Mouse (Mus musculus) MEL (cell line): ENCODE measurements around the gene Pccb. TPM values are rescaled to one million over a fixed set of nuclear protein-coding genes. Genes with fewer than 3 reads are reported as not detected.

Source experiments
- DNase-seq: peaks from one replicate; pipeline ENCODE4 v3.0.0; 2011; ENCODE audit warnings: low read depth, low spot score
- H3K27ac ChIP-seq: 2 replicates; pipeline ENCODE4 v1.5.1; 2012; ENCODE audit warnings: low read depth, mild to moderate bottlenecking, control low read depth, low read length, moderate library complexity; ENCODE audit not compliant: control insufficient read depth
- H3K27me3 ChIP-seq, 2 experiments: fragments of 150-350 bp in 1 of 2; sonication (generic) in 1 of 2; 2 replicates each; pipeline ENCODE4 v1.6.1; 2012; ENCODE audit warnings: low read length in 2 of 2, mild to moderate bottlenecking in 2 of 2, improper control_type of control experiment in 1 of 2, moderate library complexity in 1 of 2; ENCODE audit not compliant: insufficient read depth in 2 of 2, control insufficient read depth in 1 of 2
- H3K36me3 ChIP-seq, 2 experiments: 2 replicates each; pipeline ENCODE4 v1.6.1; 2012 to 2014; ENCODE audit warnings: low read length in 2 of 2, improper control_type of control experiment in 1 of 2, inconsistent platforms in 1 of 2, mild to moderate bottlenecking in 1 of 2; ENCODE audit not compliant: insufficient read depth in 2 of 2, control insufficient read depth in 1 of 2
- H3K4me1 ChIP-seq, 2 experiments: fragments of 150-350 bp in 1 of 2; sonication (generic) in 1 of 2; 2 replicates each; pipeline ENCODE4 v1.6.1; 2012; ENCODE audit warnings: low read length in 2 of 2, improper control_type of control experiment in 1 of 2, mild to moderate bottlenecking in 1 of 2; ENCODE audit not compliant: insufficient read depth in 2 of 2, control insufficient read depth in 1 of 2
- H3K4me3 ChIP-seq, 2 experiments: fragments of 150-350 bp in 1 of 2; sonication (generic) in 1 of 2; 2 replicates each; pipeline ENCODE4 v1.5.1; 2012; ENCODE audit warnings: low read depth in 2 of 2, low read length in 2 of 2, mild to moderate bottlenecking in 2 of 2, moderate library complexity in 2 of 2, control low read depth in 1 of 2, improper control_type of control experiment in 1 of 2; ENCODE audit not compliant: control insufficient read depth in 1 of 2, insufficient read depth in 1 of 2
- H3K79me2 ChIP-seq: 2 replicates; pipeline ENCODE4 v1.6.1; 2012; ENCODE audit warnings: mild to moderate bottlenecking, low read length, moderate library complexity; ENCODE audit not compliant: control insufficient read depth, poor library complexity, insufficient read depth
- H3K9ac ChIP-seq: 2 replicates; pipeline ENCODE4 v1.6.1; 2012; ENCODE audit warnings: low read depth, mild to moderate bottlenecking, control low read depth, low read length, moderate library complexity; ENCODE audit not compliant: control insufficient read depth, poor library complexity, severe bottlenecking
- H3K9me3 ChIP-seq: fragments of 150-350 bp; sonication (generic); replicated peaks from 2 replicates; pipeline ENCODE4 v1.6.1; 2012; ENCODE audit warnings: mild to moderate bottlenecking, low read length, improper control_type of control experiment, moderate library complexity; ENCODE audit not compliant: insufficient read depth
- CHD2 ChIP-seq: IDR thresholded peaks from 2 replicates; pipeline ENCODE4 v1.6.1; 2011; ENCODE audit warnings: low read length, improper control_type of control experiment
- CTCF ChIP-seq, 3 experiments: IDR thresholded peaks in 2 of 3; conservative IDR thresholded peaks in 1 of 3; 2 replicates each; pipeline ENCODE4 v1.5.1; 2011 to 2012; ENCODE audit warnings: low read length in 3 of 3, low read depth in 2 of 3, mild to moderate bottlenecking in 2 of 3, improper control_type of control experiment in 1 of 3, inconsistent platforms in 1 of 3, mixed read lengths in 1 of 3, moderate library complexity in 1 of 3; ENCODE audit not compliant: control insufficient read depth in 1 of 3, insufficient read depth in 1 of 3, poor library complexity in 1 of 3, severe bottlenecking in 1 of 3
- ELF1 ChIP-seq: IDR thresholded peaks from 2 replicates; pipeline ENCODE4 v1.6.1; 2014; ENCODE audit warnings: low read depth, mild to moderate bottlenecking, inconsistent platforms, low read length, improper control_type of control experiment, moderate library complexity
- GATA1 ChIP-seq: IDR thresholded peaks from 2 replicates; pipeline ENCODE4 v1.6.1; 2011; ENCODE audit warnings: low read depth, low read length, improper control_type of control experiment
- HCFC1 ChIP-seq: IDR thresholded peaks from 2 replicates; pipeline ENCODE4 v1.6.1; 2012; ENCODE audit warnings: low read depth, mild to moderate bottlenecking, inconsistent platforms, low read length, improper control_type of control experiment, moderate library complexity
- MAX ChIP-seq: IDR thresholded peaks from 2 replicates; pipeline ENCODE4 v1.6.1; 2011; ENCODE audit warnings: low read length, improper control_type of control experiment
- MXI1 ChIP-seq: IDR thresholded peaks from 2 replicates; pipeline ENCODE4 v1.6.1; 2011; ENCODE audit warnings: mild to moderate bottlenecking, low read depth, low read length, improper control_type of control experiment
- MYB ChIP-seq: IDR thresholded peaks from 2 replicates; pipeline ENCODE4 v1.6.1; 2011; ENCODE audit warnings: mild to moderate bottlenecking, low read depth, low read length, improper control_type of control experiment
- MYC ChIP-seq: IDR thresholded peaks from 2 replicates; pipeline ENCODE4 v1.6.1; 2011; ENCODE audit warnings: low read depth, mild to moderate bottlenecking, low read length, improper control_type of control experiment, moderate library complexity
- RCOR1 ChIP-seq: IDR thresholded peaks from 2 replicates; pipeline ENCODE4 v1.6.1; 2012; ENCODE audit warnings: low read depth, mild to moderate bottlenecking, inconsistent platforms, low read length, improper control_type of control experiment
- SIN3A ChIP-seq: IDR thresholded peaks from 2 replicates; pipeline ENCODE4 v1.6.1; 2012; ENCODE audit warnings: low read length, improper control_type of control experiment, inconsistent platforms
- SMC3 ChIP-seq: IDR thresholded peaks from 2 replicates; pipeline ENCODE4 v1.6.1; 2011; ENCODE audit warnings: low read depth, low read length, improper control_type of control experiment
- TBP ChIP-seq: IDR thresholded peaks from 2 replicates; pipeline ENCODE4 v1.8.0; 2011; ENCODE audit warnings: low read depth, low read length, improper control_type of control experiment
- TCF12 ChIP-seq: IDR thresholded peaks from 2 replicates; pipeline ENCODE4 v1.6.1; 2014; ENCODE audit warnings: low read depth, mild to moderate bottlenecking, inconsistent platforms, low read length, improper control_type of control experiment, moderate library complexity
- USF2 ChIP-seq, 2 experiments: IDR thresholded peaks; 2 replicates each; pipeline ENCODE4 v1.6.1; 2011 to 2012; ENCODE audit warnings: improper control_type of control experiment in 2 of 2, low read length in 2 of 2, borderline replicate concordance in 1 of 2, inconsistent platforms in 1 of 2, low read depth in 1 of 2, mild to moderate bottlenecking in 1 of 2; ENCODE audit not compliant: insufficient read depth in 1 of 2
- ZNF384 ChIP-seq: IDR thresholded peaks from 2 replicates; pipeline ENCODE4 v1.6.1; 2012; ENCODE audit warnings: low read depth, mild to moderate bottlenecking, inconsistent platforms, low read length, improper control_type of control experiment
- polyA plus RNA-seq, 2 experiments: library from polyadenylated mRNA; stranded (reverse) in 1 of 2; unstranded in 1 of 2; fragments of >175 nt in 1 of 2; fragments of >200 nt in 1 of 2; gene quantifications; 2 replicates each; pipeline versions ENCODE4 v1.2.1 to v1.2.4; 2012; ENCODE audit warnings: low replicate concordance in 2 of 2, low read depth in 1 of 2; ENCODE audit not compliant: insufficient read length in 2 of 2, insufficient read depth in 1 of 2, missing spikeins in 1 of 2
- total RNA-seq: library from RNA; depleted of rRNA; stranded (reverse); fragments of 300-350 nt; gene quantifications from 2 replicates; pipeline ENCODE4 v1.2.3, GENCODE M21; 2012

Pccb gene
- total and polyA plus RNA-seq, 3 experiments: 13.2 to 21.1 TPM; not detected in 1

DNA sequence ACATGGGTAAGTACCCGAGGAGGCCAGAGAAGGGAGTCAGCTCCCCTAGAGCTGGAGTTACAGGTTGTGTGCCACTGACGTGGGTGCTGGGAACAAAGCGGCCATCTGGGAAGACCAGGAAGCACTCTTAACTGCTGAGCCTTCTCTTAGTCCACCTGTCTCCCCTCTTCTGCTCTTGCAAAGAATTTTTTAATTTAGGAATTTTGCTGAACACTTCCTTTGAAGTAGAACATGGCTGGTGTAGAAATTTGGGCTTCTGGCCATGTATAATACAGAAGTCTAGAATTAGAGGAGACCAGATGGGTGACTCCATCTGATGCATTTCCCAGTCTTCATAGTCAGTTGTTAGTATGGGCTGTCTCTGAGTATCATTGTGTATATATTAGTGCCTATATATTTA lies 49.0 kb upstream of the Pccb start:
- Histone ChIP-seq H3K27ac (no peak overlapping the region), H3K27me3 (no peaks in the 10 kb centered on the region), H3K36me3 (peaks cover 4 to 37% of the 10 kb centered on the region in 2 experiments; a peak in 3 of 4 replicates), H3K79me2 (peaks cover 57% of the 10 kb centered on the region), H3K9me3 (no peaks in the 10 kb centered on the region), H3K9ac (no peak overlapping the region), H3K4me3 (no peak overlapping the region), H3K4me1 (peaks cover 0 to 9% of the 10 kb centered on the region in 2 experiments; a peak in 1 of 4 replicates)
- no peak for DNase-seq
- no peak for TF ChIP-seq MAX
- TF ChIP-seq HCFC1: no peak
- TF ChIP-seq ZNF384: no peak
- TF ChIP-seq USF2 (IDR thresholded peaks at IDR 0.05; ENCODE audit: borderline replicate concordance in 1 of 2, insufficient read depth in 1 of 2, low read depth in 1 of 2, low read length in 2 of 2): no peak
- TF ChIP-seq SMC3: no peak
- TF ChIP-seq MYB: no peak
- no peak for TF ChIP-seq TCF12
- no peak for TF ChIP-seq CTCF (IDR thresholded peaks at IDR 0.05 in 2 of 3, conservative IDR thresholded peaks at IDR 0.05 in 1 of 3; ENCODE audit: control insufficient read depth in 1 of 3, insufficient read depth in 1 of 3, low read depth in 2 of 3, low read length in 3 of 3, poor library complexity in 1 of 3, severe bottlenecking in 1 of 3)

GRCm38 (mm10) chr9:101080046-101080685 lies 45.5 kb upstream of the Pccb start:
- no peak overlapping the region for H3K4me3 ChIP-seq
- DNase-seq: peak; percentile 43
- H3K4me1 ChIP-seq: peaks cover 0 to 12% of the 10 kb centered on the region in 2 experiments; a peak in 2 of 4 replicates
- no peak overlapping the region for H3K9ac ChIP-seq
- H3K27ac ChIP-seq: no peak overlapping the region
- TF ChIP-seq TBP (no peak), CTCF (IDR thresholded peaks at IDR 0.05 in 2 of 3, conservative IDR thresholded peaks at IDR 0.05 in 1 of 3; ENCODE audit: control insufficient read depth in 1 of 3, insufficient read depth in 1 of 3, low read depth in 2 of 3, low read length in 3 of 3, poor library complexity in 1 of 3, severe bottlenecking in 1 of 3) (peak in 2 of 3 experiments; percentile 18 to 27; a peak in 2 of 6 replicates)
- no peaks in the 10 kb centered on the region for H3K27me3 ChIP-seq
- H3K36me3 ChIP-seq: peaks cover 4 to 37% of the 10 kb centered on the region in 2 experiments; a peak in 3 of 4 replicates
- H3K9me3 ChIP-seq: no peaks in the 10 kb centered on the region
- peaks cover 88% of the 10 kb centered on the region for H3K79me2 ChIP-seq

DNA sequence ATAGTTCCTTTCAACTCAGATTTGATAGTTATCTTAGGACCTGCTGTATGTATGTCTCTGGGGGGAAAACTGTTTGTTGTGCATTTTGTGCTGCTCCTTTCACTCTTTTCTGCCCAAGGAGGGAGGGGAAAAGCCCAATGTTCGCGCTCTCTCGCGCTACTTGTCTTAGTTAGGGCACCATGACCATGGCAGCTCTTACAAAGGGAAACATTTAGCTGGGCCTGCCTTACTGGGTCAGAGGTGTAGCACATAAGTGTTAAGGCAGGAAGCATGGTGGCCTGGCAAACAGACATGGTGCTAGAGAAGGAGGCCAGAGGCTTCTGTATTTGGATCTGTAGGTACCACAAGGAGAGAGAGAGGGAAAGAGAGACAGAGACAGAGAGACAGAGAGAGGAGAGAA lies 43.9 kb upstream of the Pccb start:
- Histone ChIP-seq H3K4me3 (peak overlapping the region; percentile 61 to 96), H3K27ac (0 out of 2 replicates have a peak overlapping the region, but pooled peaks have one; percentile 2), H3K9me3 (no peaks in the 10 kb centered on the region), H3K4me1 (peaks cover 0 to 12% of the 10 kb centered on the region in 2 experiments; a peak in 2 of 4 replicates), H3K27me3 (no peaks in the 10 kb centered on the region), H3K79me2 (peaks cover 87% of the 10 kb centered on the region), H3K9ac (peak overlapping the region; percentile 53), H3K36me3 (peaks cover 4 to 31% of the 10 kb centered on the region in 2 experiments; a peak in 3 of 4 replicates)
- DNase-seq: peak; percentile 67
- TF ChIP-seq USF2 (IDR thresholded peaks at IDR 0.05; ENCODE audit: borderline replicate concordance in 1 of 2, insufficient read depth in 1 of 2, low read depth in 1 of 2, low read length in 2 of 2) (no peak), RCOR1 (no peak), MYC (no peak), ELF1 (no peak), GATA1 (0 out of 2 replicates have a peak, but pooled peaks have one; percentile 14), MXI1 (no peak), TBP (0 out of 2 replicates have a peak, but pooled peaks have one; percentile 31), SIN3A (peak; percentile 30; the same call in 1 of the 2 replicates), CHD2 (no peak)
